Mouse (Mus musculus) T-helper 2 cell (primary cell): ENCODE results near the gene E030025P04Rik.

Source experiments
- in situ Hi-C: fragments of 300-600 bp; cut with MboI, MseI; formaldehyde crosslinking; loops from one replicate; pipeline ENCODE4 v1.15.1; 2025; ENCODE audit warnings: high pct_unique_total_duplicates

E030025P04Rik gene

GRCm38 (mm10) chr11:109144236-109144635 lies at the start of gene E030025P04Rik:
TSS of gene E030025P04Rik (minus strand) at chr11:109144369.
- in situ Hi-C loops = no loop called here

- in situ Hi-C loops = loop anchor here (5.0 kb wide), 1 partner anchor 741 kb away; no protein-coding TSS in a partner anchor
Observed at GRCm38 (mm10) chr11:109192673-109193557, 48.7 kb upstream of the E030025P04Rik start.

- in situ Hi-C loops = no loop called here
Observed at GRCm38 (mm10) chr11:109188235-109188634, 44.1 kb upstream of the E030025P04Rik start.

- in situ Hi-C loops = no loop called here
Observed at GRCm38 (mm10) chr11:109187631-109188184, 43.5 kb upstream of the E030025P04Rik start.

GRCm38 (mm10) chr11:109181118-109181517 lies 36.9 kb upstream of the E030025P04Rik start:
- in situ Hi-C loops = no loop called here

- in situ Hi-C loops = no loop called here
Observed at GRCm38 (mm10) chr11:109180290-109180689, 36.1 kb upstream of the E030025P04Rik start.

GRCm38 (mm10) chr11:109178788-109179518 lies 34.8 kb upstream of the E030025P04Rik start:
- in situ Hi-C loops = no loop called here

- in situ Hi-C loops = no loop called here
Observed at GRCm38 (mm10) chr11:109175376-109175969, 31.3 kb upstream of the E030025P04Rik start.

GRCm38 (mm10) chr11:109172224-109172623 lies 28.1 kb upstream of the E030025P04Rik start:
- in situ Hi-C loops = no loop called here

- in situ Hi-C loops = no loop called here
Observed at GRCm38 (mm10) chr11:109170771-109171170, 26.6 kb upstream of the E030025P04Rik start.

GRCm38 (mm10) chr11:109157694-109158093 lies 13.5 kb upstream of the E030025P04Rik start:
- in situ Hi-C loops = no loop called here

- in situ Hi-C loops = no loop called here
Observed at GRCm38 (mm10) chr11:109144890-109145341, 747 bp upstream of the E030025P04Rik start.

GRCm38 (mm10) chr11:109126482-109126881 lies 17.7 kb downstream of the E030025P04Rik start:
- in situ Hi-C loops = no loop called here

- in situ Hi-C loops = no loop called here
Observed at GRCm38 (mm10) chr11:109125451-109125850, 18.7 kb downstream of the E030025P04Rik start.

- in situ Hi-C loops = no loop called here
Observed at GRCm38 (mm10) chr11:109124284-109124683, 19.9 kb downstream of the E030025P04Rik start.

GRCm38 (mm10) chr11:109109826-109110346 lies 34.3 kb downstream of the E030025P04Rik start:
- in situ Hi-C loops = no loop called here

- in situ Hi-C loops = no loop called here
Observed at GRCm38 (mm10) chr11:109109056-109109455, 35.1 kb downstream of the E030025P04Rik start.

- in situ Hi-C loops = no loop called here
Observed at GRCm38 (mm10) chr11:109107518-109108205, 36.5 kb downstream of the E030025P04Rik start.

- in situ Hi-C loops = no loop called here
Observed at GRCm38 (mm10) chr11:109106751-109107150, 37.4 kb downstream of the E030025P04Rik start.

GRCm38 (mm10) chr11:109106181-109106580 lies 38.0 kb downstream of the E030025P04Rik start:
- in situ Hi-C loops = no loop called here

- in situ Hi-C loops = no loop called here
Observed at GRCm38 (mm10) chr11:109103386-109103785, 40.8 kb downstream of the E030025P04Rik start.
